Mouse (Mus musculus) brain, adult 2 months (tissue): ENCODE measurements at regions not wholly inside any gene's neighbourhood (a gene's known extent, or its start where the extent isn't known, plus 50 kb on each side); places are given as distances from the start of the nearest gene placed in this dataset.
A peak's percentile ranks its signal among the peaks of the same experiment; 100 is the strongest.

ENCODE experiments used
- DNase-seq: peaks from one replicate; pipeline ENCODE4 v3.0.0; 2011; ENCODE audit warnings: low read depth, low spot score

GRCm38 (mm10) chr8:49254311-49254828 is 410.6 kb upstream of the Tenm3 start:
- no peak for DNase-seq

DNA sequence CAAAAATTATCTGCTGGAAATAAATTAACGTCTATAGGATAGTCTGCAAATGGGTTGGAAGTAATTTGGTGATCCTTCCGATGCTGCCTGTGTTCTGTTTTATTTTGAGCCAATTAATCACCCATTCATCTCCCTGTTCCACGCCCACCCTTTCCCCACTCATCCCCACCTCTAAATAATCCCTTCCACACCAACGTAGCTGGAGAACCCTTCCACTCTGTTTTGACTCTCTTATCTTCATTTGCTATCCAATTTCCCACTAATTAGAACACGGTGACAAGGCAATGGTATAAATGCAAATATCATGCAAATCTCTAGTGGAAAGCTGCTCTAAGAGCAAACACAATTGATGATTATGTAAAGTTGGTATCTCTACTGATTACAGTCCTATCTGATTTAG is 399.3 kb upstream of the Tenm3 start:
- DNase-seq: peak; percentile 43

DNA sequence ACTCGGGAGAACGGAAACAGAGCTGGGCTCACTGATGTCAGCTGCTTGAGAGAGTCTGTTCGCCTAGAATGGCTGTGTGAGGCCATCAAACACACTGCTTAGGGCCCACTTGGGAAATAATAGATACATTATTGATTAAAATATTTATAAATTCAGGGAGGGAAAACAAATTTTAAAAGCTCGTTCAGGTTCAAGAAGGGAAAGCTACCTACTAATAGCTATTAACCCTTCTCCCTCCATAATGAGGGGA is 393.0 kb upstream of the Tenm3 start:
- no peak for DNase-seq

GRCm38 (mm10) chr8:49236021-49236821 is 392.5 kb upstream of the Tenm3 start:
- DNase-seq: no peak

- DNase-seq: no peak
These were observed 380.2 kb upstream of the Tenm3 start for GRCm38 (mm10) chr8:49223841-49224420.

- DNase-seq: peak; percentile 42
These were observed 351.5 kb upstream of the Tenm3 start for GRCm38 (mm10) chr8:49195333-49195640.

GRCm38 (mm10) chr8:49194592-49195332 is 351.0 kb upstream of the Tenm3 start:
- no peak for DNase-seq

DNA sequence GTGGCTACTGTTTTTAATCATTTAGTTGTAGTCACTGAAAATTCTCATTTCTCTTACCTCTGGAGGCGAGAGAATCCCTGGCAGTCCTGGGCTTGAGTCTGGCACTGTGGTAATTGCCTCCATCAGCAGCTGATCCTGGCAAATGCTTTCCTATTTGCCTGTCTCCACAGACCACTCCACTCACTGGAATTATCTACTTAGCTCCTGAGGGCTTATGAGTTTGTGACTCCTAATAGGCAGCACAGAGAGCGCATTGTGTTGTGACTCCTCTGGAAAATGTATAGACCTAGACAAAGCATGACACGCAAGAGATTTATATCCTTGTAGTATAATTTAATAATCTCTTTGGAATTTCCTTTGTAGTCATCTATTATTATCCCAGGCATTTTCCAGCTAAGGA is 343.1 kb upstream of the Tenm3 start:
- DNase-seq: no peak

DNA sequence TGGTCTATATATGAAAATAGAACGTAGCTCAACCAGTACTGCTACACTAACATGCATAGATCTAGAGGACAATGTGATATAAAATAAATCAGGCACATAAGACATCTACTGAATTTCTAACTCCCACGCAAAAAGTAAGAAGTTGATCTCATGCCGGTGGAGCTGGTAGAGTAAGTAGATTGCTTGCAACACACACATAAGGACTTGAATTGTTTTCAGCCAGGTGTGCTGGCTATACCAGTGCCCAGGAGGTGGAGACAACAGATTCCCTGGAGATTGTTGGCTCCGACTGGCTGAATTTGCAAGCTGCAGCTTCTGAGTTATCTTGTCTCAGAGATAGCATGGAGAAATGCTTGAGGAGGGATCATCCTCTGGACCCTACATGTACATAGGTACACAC is 331.6 kb upstream of the Tenm3 start:
- DNase-seq: no peak

GRCm38 (mm10) chr8:49174956-49175355 is 331.2 kb upstream of the Tenm3 start:
- DNase-seq: no peak

DNA sequence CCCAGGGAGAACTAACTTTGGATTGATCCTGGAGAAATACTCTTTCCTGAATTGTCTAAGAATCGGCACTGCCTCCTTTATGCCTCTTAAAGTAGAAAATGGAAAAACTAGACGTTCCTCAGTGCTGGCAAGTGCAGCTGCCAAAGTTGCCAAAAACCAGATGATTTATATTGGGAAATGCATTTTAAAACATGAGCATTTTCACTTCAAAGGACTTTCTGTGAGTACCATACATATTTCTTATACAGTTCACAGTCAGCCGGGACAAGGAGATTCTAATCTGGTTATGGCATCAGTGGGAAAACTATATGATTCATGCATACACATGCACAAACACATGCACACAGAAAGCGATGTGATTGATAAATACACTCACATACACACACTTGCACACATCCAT is 315.6 kb upstream of the Tenm3 start:
- DNase-seq: peak; percentile 33

- peak; percentile 9 for DNase-seq
These were observed 314.4 kb upstream of the Tenm3 start for GRCm38 (mm10) chr8:49158201-49158600.

DNA sequence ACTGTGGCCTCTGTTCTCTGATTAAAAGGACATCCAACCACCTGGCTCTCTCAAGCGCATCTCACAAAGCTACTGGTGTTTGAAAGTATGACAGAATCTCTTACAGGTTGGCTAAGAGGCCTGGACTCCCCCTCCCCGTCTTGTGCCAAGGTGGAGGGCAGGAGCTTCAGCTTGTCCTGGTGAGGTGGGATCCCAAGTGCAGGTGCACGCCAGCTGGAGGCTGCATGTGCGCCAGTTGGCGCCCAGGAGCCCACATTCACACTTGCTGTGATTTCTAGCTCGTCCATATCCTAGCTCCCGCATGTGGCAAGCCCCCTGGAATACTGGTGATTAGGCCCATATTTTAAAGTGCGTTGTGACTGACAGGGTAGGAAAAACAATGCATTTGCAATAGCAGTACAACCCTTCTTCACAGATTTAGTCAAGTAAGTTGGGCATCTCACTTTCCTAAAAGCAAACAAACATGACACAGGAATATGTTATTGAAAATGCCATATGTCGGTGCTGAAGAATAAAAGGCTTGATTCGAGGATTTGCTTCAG is 292.8 kb upstream of the Tenm3 start:
- DNase-seq: no peak

DNA sequence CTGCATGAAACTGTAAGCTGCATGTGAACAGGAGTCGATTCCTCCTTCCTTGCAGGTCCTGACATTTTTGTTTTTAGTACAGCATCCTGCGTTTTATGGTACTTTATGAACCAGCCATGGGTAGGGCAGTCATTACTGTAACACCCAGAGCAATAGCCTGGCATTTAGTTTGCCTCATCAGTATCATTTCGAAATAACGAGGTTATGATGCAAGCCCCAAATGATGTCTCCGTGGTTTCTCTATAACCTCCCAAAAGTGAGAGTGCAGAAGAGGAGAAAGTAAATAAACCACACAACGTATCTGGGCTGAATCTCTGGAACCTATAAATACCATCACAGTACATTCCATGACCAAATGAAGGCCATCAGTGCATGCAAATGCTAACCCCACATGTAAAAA is 265.3 kb upstream of the Tenm3 start:
- DNase-seq: no peak

GRCm38 (mm10) chr8:49108665-49109064 is 264.9 kb upstream of the Tenm3 start:
- DNase-seq: peak; percentile 28

GRCm38 (mm10) chr8:49106531-49106930 is 262.8 kb upstream of the Tenm3 start:
- no peak for DNase-seq

DNA sequence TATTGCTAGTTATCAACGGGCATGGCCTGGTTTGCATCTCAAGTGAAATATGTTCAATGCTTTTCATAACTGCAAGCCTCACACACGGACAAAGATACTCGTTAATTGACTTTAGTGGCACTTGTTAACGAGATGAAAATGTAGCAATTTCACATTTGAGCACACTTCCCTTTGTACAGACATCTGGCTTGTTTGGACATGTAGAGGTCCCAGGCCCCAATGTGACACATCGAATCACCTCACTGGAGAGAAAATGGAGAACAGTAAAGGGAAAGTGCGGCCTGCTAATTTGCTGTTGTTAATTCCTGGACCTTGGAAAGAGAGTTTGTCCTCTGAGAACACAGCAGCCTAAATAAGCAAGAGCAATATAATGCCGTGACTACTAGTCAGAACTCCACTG is 257.4 kb upstream of the Tenm3 start:
- DNase-seq: no peak

DNA sequence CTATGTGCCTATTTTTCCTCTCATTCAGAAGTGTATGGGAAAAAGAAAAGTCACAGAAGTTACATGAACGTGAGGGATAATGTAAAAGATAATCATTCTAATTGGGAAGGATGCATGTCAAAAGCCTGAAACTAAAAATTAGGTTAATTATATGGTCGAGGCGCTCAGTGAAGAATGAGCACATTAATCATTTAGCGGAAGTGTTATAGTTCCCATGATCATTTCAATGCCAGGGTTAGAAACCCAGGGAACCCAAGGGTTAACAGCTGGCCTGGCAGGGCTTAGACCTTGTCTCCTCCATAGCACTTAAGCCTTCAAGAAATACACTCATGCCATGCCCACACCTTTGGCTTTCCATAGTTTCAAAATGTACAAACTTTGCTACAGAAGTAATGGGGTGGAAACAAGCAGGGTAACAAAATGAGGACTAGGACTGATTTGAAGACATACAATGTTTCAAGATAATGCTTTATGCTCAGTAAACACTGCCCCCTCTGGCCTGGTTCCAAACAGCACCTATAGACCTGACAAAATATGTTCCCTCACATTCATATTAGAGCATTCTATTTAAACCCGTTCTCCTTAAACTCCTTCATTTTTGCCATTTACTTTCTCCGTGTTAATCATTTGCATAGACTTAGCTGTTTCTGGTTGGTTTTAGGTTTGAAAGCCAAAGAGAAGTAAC is 240.6 kb upstream of the Tenm3 start:
- DNase-seq: no peak

DNA sequence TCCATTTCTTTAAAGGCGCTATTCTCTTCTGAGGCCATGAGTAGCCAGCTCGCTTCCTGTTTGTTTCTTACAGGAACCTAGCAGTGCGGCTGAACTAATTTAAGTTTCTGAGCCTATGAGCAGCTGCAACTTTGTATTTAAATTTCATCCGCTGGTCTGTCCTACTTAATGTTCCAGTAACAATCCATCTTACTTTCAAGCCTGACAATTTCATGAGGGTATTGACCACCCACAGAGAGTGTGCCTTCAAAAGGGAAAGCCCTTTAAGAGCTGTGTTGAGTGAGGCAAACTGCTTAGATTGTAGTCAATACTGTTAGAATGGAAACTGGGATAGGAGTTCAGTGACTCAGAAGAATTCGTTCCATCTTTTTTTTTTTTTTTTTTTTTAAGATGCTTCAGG is 225.7 kb upstream of the Tenm3 start:
- no peak for DNase-seq

GRCm38 (mm10) chr8:49063256-49063655 is 219.5 kb upstream of the Tenm3 start:
- DNase-seq: no peak

DNA sequence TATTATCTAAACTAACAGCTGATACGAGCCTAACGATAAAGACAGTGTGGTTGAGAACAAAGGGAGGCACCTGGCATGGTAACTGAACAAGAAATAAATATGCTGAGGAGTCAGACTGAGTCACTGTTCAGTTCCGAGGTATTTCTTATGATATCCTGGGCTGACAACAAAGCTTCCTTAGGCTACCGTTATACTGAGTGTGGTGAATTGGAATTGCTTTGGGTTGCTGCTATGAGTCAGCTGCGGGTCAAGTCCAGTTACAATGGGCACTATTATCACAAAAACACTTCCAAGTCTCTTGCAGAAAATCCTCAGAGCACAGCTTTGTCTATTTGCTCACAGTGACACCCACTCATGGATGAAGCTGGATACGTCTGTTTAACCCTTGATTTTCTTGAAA is 199.5 kb upstream of the Tenm3 start:
- no peak for DNase-seq
